Mouse (Mus musculus): ENCODE measurements at regions not wholly inside any gene's neighbourhood (a gene's known extent, or its start where the extent isn't known, plus 50 kb on each side); places are given as distances from the start of the nearest gene placed in this dataset.

DNA sequence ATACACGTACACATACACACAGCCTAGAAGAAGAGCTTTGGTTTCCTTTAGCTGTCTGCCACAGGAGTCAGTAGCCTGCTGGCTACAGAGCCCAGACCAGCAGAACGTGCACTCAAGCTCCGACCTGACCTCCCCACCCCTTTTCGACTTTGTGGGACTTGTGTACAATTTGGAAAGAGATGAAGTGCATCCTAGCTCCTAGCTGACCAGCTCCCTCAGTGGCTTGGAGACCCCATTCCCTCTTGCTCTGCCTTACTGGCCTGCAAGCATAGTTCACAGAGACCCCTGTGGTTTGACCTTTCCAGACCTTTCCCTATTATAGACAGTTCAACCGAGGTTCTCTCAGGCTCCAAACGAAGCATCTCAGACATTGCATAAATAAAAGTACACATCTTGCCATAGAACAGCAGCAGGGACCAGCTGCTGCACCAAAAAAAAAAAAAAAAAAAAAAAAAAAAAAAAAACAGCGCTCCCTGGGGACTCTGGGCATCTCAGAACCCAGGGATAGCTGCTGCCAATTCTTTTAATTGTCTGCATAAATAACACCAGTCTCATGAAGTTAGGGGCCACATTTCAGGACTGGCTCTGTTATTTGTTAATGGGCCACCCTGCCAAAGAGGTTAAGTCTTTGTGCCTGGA, 188.2 kb upstream of the Ankrd55 start:
- Histone ChIP-seq H3K4me2 (ENCODE audit: low read length) (peak overlapping the region; percentile 94), H3K9ac (replicated peaks; ENCODE audit: low read depth, low read length) (peak overlapping the region; percentile 71), H3K27ac (ENCODE audit: low read length) (peak overlapping the region; percentile 81), H3K9me3 (ENCODE audit: control insufficient read depth, low read length) (no peaks in the 10 kb centered on the region), H3K27me3 (replicated peaks; ENCODE audit: control insufficient read depth, insufficient read depth, low read length) (no peaks in the 10 kb centered on the region; the same call in 1 of the 2 replicates), H3K4me1 (replicated peaks; ENCODE audit: control insufficient read depth, insufficient read depth, low read length) (peaks cover 18% of the 10 kb centered on the region), H3K36me3 (ENCODE audit: control insufficient read depth, insufficient read depth) (no peaks in the 10 kb centered on the region), H3K4me3 (replicated peaks; ENCODE audit: low read length) (peak overlapping the region; percentile 55)
- ATAC-seq, result peak; percentile 13
- WGBS, result 43% methylated on average over 7 of the region's 7 CpGs

- H3K36me3 ChIP-seq (ENCODE audit: control insufficient read depth, insufficient read depth), result no peaks in the 10 kb centered on the region
- H3K9ac ChIP-seq (replicated peaks; ENCODE audit: low read depth, low read length), result peak overlapping the region; percentile 71
- H3K27ac ChIP-seq (ENCODE audit: low read length), result peak overlapping the region; percentile 81
- H3K4me3 ChIP-seq (replicated peaks; ENCODE audit: low read length), result peak overlapping the region; percentile 55
- WGBS, result 3% methylated on average over 31 of the region's 31 CpGs
- H3K4me1 ChIP-seq (replicated peaks; ENCODE audit: control insufficient read depth, insufficient read depth, low read length), result peaks cover 18% of the 10 kb centered on the region
- H3K4me2 ChIP-seq (ENCODE audit: low read length), result peak overlapping the region; percentile 94
- ATAC-seq, result peak; percentile 93
- H3K27me3 ChIP-seq (replicated peaks; ENCODE audit: control insufficient read depth, insufficient read depth, low read length), result no peaks in the 10 kb centered on the region; the same call in 1 of the 2 replicates
- no peaks in the 10 kb centered on the region for H3K9me3 ChIP-seq (ENCODE audit: control insufficient read depth, low read length)
These were observed 187.4 kb upstream of the Ankrd55 start for GRCm38 (mm10) chr13:112100592-112101420.

DNA sequence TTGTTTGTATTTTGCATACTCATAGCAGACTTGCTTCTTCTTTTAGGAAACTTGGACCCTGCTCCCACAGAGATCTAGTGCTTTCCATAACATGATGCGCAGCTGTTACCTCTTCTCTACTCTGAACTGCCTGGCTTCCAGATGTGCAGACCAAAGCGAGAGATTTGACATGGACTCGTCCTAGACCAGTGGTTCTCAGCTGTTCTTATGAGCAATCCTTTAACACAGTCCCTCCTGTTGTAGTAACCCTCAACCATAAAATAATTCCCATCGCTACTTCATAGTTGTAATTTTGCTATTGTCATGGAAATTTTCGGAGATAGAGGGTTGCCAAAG, 186.9 kb upstream of the Ankrd55 start:
- H3K9me3 ChIP-seq (ENCODE audit: control insufficient read depth, low read length), result no peaks in the 10 kb centered on the region
- H3K27ac ChIP-seq (ENCODE audit: low read length), result peak overlapping the region; percentile 81
- H3K36me3 ChIP-seq (ENCODE audit: control insufficient read depth, insufficient read depth), result no peaks in the 10 kb centered on the region
- peak overlapping the region; percentile 94 for H3K4me2 ChIP-seq (ENCODE audit: low read length)
- peaks cover 18% of the 10 kb centered on the region for H3K4me1 ChIP-seq (replicated peaks; ENCODE audit: control insufficient read depth, insufficient read depth, low read length)
- ATAC-seq, result no peak
- 63% methylated on average over 5 of the region's 5 CpGs for WGBS
- no peak overlapping the region; the same call in 1 of the 2 replicates for H3K9ac ChIP-seq (replicated peaks; ENCODE audit: low read depth, low read length)
- peak overlapping the region; percentile 55 for H3K4me3 ChIP-seq (replicated peaks; ENCODE audit: low read length)
- H3K27me3 ChIP-seq (replicated peaks; ENCODE audit: control insufficient read depth, insufficient read depth, low read length), result no peaks in the 10 kb centered on the region; the same call in 1 of the 2 replicates

DNA sequence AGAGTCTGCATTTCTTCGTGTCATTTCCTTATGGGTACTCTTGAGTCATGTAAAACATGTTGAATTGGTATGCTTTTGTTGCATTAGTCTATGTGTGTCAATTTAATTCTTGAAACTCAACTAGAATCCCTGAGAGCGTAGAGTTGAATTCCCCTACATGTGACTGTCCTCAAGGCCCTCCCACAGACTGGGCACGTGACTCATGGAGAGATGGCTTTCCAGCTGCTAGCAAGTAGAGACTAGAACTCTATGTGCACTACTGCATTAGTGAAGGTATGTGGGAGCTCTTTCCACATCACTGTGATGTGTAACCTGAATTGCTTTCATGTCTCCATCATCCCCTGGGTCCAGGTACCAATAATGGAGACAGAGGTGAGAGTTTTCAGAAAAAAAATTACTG, 182.3 kb upstream of the Ankrd55 start:
- Histone ChIP-seq H3K27me3 (replicated peaks; ENCODE audit: control insufficient read depth, insufficient read depth, low read length) (peaks cover 4% of the 10 kb centered on the region; the same call in 1 of the 2 replicates), H3K9ac (replicated peaks; ENCODE audit: low read depth, low read length) (no peak overlapping the region), H3K27ac (ENCODE audit: low read length) (no peak overlapping the region), H3K9me3 (ENCODE audit: control insufficient read depth, low read length) (no peaks in the 10 kb centered on the region), H3K4me3 (replicated peaks; ENCODE audit: low read length) (no peak overlapping the region), H3K4me2 (ENCODE audit: low read length) (no peak overlapping the region), H3K36me3 (ENCODE audit: control insufficient read depth, insufficient read depth) (no peaks in the 10 kb centered on the region), H3K4me1 (replicated peaks; ENCODE audit: control insufficient read depth, insufficient read depth, low read length) (peaks cover 7% of the 10 kb centered on the region)
- ATAC-seq, result no peak
- 94% methylated on average over 3 of the region's 3 CpGs for WGBS

GRCm38 (mm10) chr13:112114741-112115201, 173.5 kb upstream of the Ankrd55 start:
- Histone ChIP-seq H3K9ac (replicated peaks; ENCODE audit: low read depth, low read length) (no peak overlapping the region), H3K4me1 (replicated peaks; ENCODE audit: control insufficient read depth, insufficient read depth, low read length) (peaks cover 13% of the 10 kb centered on the region), H3K4me2 (ENCODE audit: low read length) (no peak overlapping the region), H3K36me3 (ENCODE audit: control insufficient read depth, insufficient read depth) (no peaks in the 10 kb centered on the region), H3K27ac (ENCODE audit: low read length) (no peak overlapping the region), H3K4me3 (replicated peaks; ENCODE audit: low read length) (no peak overlapping the region), H3K27me3 (replicated peaks; ENCODE audit: control insufficient read depth, insufficient read depth, low read length) (peaks cover 5% of the 10 kb centered on the region), H3K9me3 (ENCODE audit: control insufficient read depth, low read length) (no peaks in the 10 kb centered on the region)
- WGBS, result 80% methylated on average over 7 of the region's 7 CpGs
- no peak for ATAC-seq

DNA sequence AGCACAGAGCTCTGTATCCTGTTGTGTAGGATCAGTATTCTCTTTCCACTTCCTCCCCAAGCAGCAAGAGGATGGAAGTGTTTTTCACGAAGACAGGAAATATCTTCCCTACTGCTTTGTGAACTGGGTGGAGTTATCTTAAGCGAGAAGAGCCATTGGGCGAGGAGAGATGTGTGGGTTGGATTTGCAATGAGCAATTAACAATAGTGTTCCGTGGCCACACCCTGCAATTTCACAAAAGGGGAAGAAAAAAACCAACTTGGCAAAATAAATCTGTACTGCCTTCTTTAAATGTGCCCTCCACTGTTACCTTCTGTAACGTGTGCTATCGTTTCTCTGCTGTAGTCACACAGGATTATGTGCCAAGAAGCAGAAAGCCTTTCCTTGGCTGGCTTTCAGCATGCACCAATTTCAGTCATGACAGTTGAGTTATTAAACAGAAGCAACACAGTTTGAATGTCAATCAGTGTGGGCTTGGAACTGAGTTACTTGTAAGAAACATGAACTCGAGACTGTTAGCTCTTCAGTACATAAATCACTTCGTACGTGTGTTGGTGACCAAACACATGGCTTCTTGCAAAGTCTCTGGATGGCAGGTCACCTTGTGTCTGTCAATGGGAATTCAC, 172.0 kb upstream of the Ankrd55 start:
- Histone ChIP-seq H3K4me1 (replicated peaks; ENCODE audit: control insufficient read depth, insufficient read depth, low read length) (peaks cover 27% of the 10 kb centered on the region), H3K9me3 (ENCODE audit: control insufficient read depth, low read length) (no peaks in the 10 kb centered on the region), H3K27me3 (replicated peaks; ENCODE audit: control insufficient read depth, insufficient read depth, low read length) (peaks cover 4% of the 10 kb centered on the region), H3K36me3 (ENCODE audit: control insufficient read depth, insufficient read depth) (no peaks in the 10 kb centered on the region), H3K9ac (replicated peaks; ENCODE audit: low read depth, low read length) (no peak overlapping the region), H3K27ac (ENCODE audit: low read length) (no peak overlapping the region), H3K4me2 (ENCODE audit: low read length) (no peak overlapping the region), H3K4me3 (replicated peaks; ENCODE audit: low read length) (no peak overlapping the region)
- 0 out of 2 replicates have a peak, but pooled peaks have one; percentile 13 for ATAC-seq
- 46% methylated on average over 9 of the region's 9 CpGs for WGBS

- H3K4me1 ChIP-seq (replicated peaks; ENCODE audit: control insufficient read depth, insufficient read depth, low read length), result peaks cover 27% of the 10 kb centered on the region
These were observed 169.7 kb upstream of the Ankrd55 start for GRCm38 (mm10) chr13:112118564-112118963.

GRCm38 (mm10) chr13:112119611-112120041, 168.6 kb upstream of the Ankrd55 start:
- no peak overlapping the region for H3K27ac ChIP-seq (ENCODE audit: low read length)
- no peak overlapping the region for H3K4me3 ChIP-seq (replicated peaks; ENCODE audit: low read length)
- H3K27me3 ChIP-seq (replicated peaks; ENCODE audit: control insufficient read depth, insufficient read depth, low read length), result peaks cover 10% of the 10 kb centered on the region; the same call in 1 of the 2 replicates
- ATAC-seq, result peak; percentile 89
- no peak overlapping the region for H3K9ac ChIP-seq (replicated peaks; ENCODE audit: low read depth, low read length)
- H3K36me3 ChIP-seq (ENCODE audit: control insufficient read depth, insufficient read depth), result no peaks in the 10 kb centered on the region
- H3K4me2 ChIP-seq (ENCODE audit: low read length), result 0 out of 2 replicates have a peak overlapping the region, but pooled peaks have one; percentile 18
- H3K9me3 ChIP-seq (ENCODE audit: control insufficient read depth, low read length), result no peaks in the 10 kb centered on the region
- peaks cover 27% of the 10 kb centered on the region for H3K4me1 ChIP-seq (replicated peaks; ENCODE audit: control insufficient read depth, insufficient read depth, low read length)
- 3% methylated on average over 11 of the region's 11 CpGs for WGBS

More at GRCm38 (mm10) chr13:112118564-112118963, 169.7 kb upstream of the Ankrd55 start:
- Histone ChIP-seq H3K9me3 (ENCODE audit: control insufficient read depth, low read length) (no peaks in the 10 kb centered on the region), H3K27ac (ENCODE audit: low read length) (no peak overlapping the region), H3K4me3 (replicated peaks; ENCODE audit: low read length) (no peak overlapping the region), H3K9ac (replicated peaks; ENCODE audit: low read depth, low read length) (no peak overlapping the region), H3K36me3 (ENCODE audit: control insufficient read depth, insufficient read depth) (no peaks in the 10 kb centered on the region), H3K4me2 (ENCODE audit: low read length) (no peak overlapping the region), H3K27me3 (replicated peaks; ENCODE audit: control insufficient read depth, insufficient read depth, low read length) (0 out of 2 replicates have a peak, but pooled peaks cover 3% of the 10 kb centered on the region)
- no peak for ATAC-seq
- WGBS, result 92% methylated on average over 3 of the region's 3 CpGs

DNA sequence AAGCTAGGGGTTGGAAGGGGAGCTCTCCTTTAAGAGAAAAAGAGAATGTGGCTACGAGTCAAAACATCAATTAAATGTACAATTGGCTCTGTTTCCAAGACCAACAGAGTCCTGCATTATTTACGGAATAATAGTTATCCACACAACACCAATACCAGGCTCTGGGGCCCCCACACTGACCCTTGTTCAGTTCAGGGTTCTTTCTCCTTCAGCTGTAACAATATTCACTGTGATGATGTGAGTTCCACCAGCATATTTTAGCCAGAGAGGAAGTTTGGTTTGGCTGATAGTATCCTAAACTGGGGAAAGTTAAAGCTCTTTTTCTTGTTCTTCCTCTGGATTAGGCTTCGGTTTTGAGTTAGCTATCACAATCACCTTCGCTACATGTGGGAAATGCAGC, 167.9 kb upstream of the Ankrd55 start:
- Histone ChIP-seq H3K27ac (ENCODE audit: low read length) (no peak overlapping the region), H3K27me3 (replicated peaks; ENCODE audit: control insufficient read depth, insufficient read depth, low read length) (peaks cover 10% of the 10 kb centered on the region; the same call in 1 of the 2 replicates), H3K9ac (replicated peaks; ENCODE audit: low read depth, low read length) (no peak overlapping the region), H3K4me3 (replicated peaks; ENCODE audit: low read length) (no peak overlapping the region), H3K9me3 (ENCODE audit: control insufficient read depth, low read length) (no peaks in the 10 kb centered on the region), H3K4me1 (replicated peaks; ENCODE audit: control insufficient read depth, insufficient read depth, low read length) (peaks cover 27% of the 10 kb centered on the region), H3K36me3 (ENCODE audit: control insufficient read depth, insufficient read depth) (no peaks in the 10 kb centered on the region), H3K4me2 (ENCODE audit: low read length) (no peak overlapping the region)
- WGBS, result 41% methylated on average over 4 of the region's 4 CpGs
- ATAC-seq, result peak; percentile 28; the same call in 1 of the 2 replicates

All from forebrain, embryonic 16.5 days (tissue).